ENCODE assay signal across 32 mouse cellular contexts in genomic region chr11:89363981-89364380, GRCm38 (mm10).
"Had no signal": no experiment of that assay in that cellular context is flagged by ENCODE, and none has a peak within 500 bp of the region (broad histone marks: within the 10 kb centered on the region; RNA-seq: fewer than 3 reads in every experiment).

No protein-coding gene starts in this region.

- H3K36me3 ChIP-seq: limb, embryonic 10.5 days; limb, embryonic 12.5 days; limb, embryonic 13.5 days; limb, embryonic 15.5 days; liver, embryonic 12.5 days; liver, embryonic 13.5 days; liver, embryonic 15.5 days; lung, embryonic 15.5 days; midbrain, embryonic 10.5 days; midbrain, embryonic 12.5 days; midbrain, embryonic 13.5 days; midbrain, embryonic 15.5 days; neural tube, embryonic 12.5 days had no signal

- H3K4me1 ChIP-seq: limb, embryonic 10.5 days; limb, embryonic 15.5 days; liver, embryonic 12.5 days; liver, embryonic 13.5 days; liver, embryonic 15.5 days; megakaryocyte, embryonic 14.5 days; midbrain, embryonic 10.5 days; midbrain, embryonic 12.5 days; midbrain, embryonic 13.5 days; midbrain, embryonic 15.5 days; neural tube, embryonic 12.5 days had no signal

- H3K27me3 ChIP-seq: liver, embryonic 12.5 days; liver, embryonic 13.5 days; liver, embryonic 15.5 days; lung, embryonic 15.5 days; megakaryocyte, embryonic 14.5 days; midbrain, embryonic 12.5 days; midbrain, embryonic 13.5 days; midbrain, embryonic 15.5 days; neural tube, embryonic 12.5 days had no signal

- H3K9me3 ChIP-seq: limb, embryonic 10.5 days; limb, embryonic 12.5 days; limb, embryonic 13.5 days; limb, embryonic 15.5 days; liver, embryonic 12.5 days; liver, embryonic 13.5 days; liver, embryonic 15.5 days; lung, embryonic 15.5 days; midbrain, embryonic 10.5 days; midbrain, embryonic 12.5 days; midbrain, embryonic 13.5 days; midbrain, embryonic 15.5 days; neural tube, embryonic 12.5 days had no signal

- H3K9ac ChIP-seq: limb, embryonic 12.5 days; limb, embryonic 13.5 days; limb, embryonic 15.5 days; liver, embryonic 12.5 days; liver, embryonic 13.5 days; liver, embryonic 14.5 days; liver, embryonic 15.5 days; liver, postnatal 0 days; lung, embryonic 14.5 days; lung, embryonic 15.5 days; midbrain, embryonic 12.5 days; midbrain, embryonic 13.5 days; midbrain, embryonic 15.5 days; neural tube, embryonic 12.5 days had no signal

- H3K27ac ChIP-seq: limb, embryonic 10.5 days; limb, embryonic 12.5 days; limb, embryonic 13.5 days; limb, embryonic 15.5 days; liver, embryonic 12.5 days; liver, embryonic 13.5 days; liver, embryonic 14.5 days; liver, embryonic 15.5 days; lung, embryonic 15.5 days; macrophage; midbrain, embryonic 10.5 days; midbrain, embryonic 12.5 days; midbrain, embryonic 13.5 days; midbrain, embryonic 15.5 days; neural tube, embryonic 12.5 days had no signal

- ATAC-seq: liver, embryonic 12.5 days; liver, postnatal 0 days; lung, postnatal 0 days; midbrain, embryonic 13.5 days; midbrain, embryonic 15.5 days; midbrain, embryonic 16.5 days had no signal

- DNase-seq: left cerebral cortex, postnatal 4 days; liver; liver, embryonic 13.5 days; liver, postnatal 0 days; lung, adult 18-20 months; lung, adult 2 months; lung, embryonic 14.5 days; lung, postnatal 10 days; lung, postnatal 14 days; lung, postnatal 36 days; lung, postnatal 4 days; midbrain, embryonic 14.5 days had no signal

- H3K4me3 ChIP-seq: limb, embryonic 10.5 days; limb, embryonic 12.5 days; limb, embryonic 13.5 days; limb, embryonic 15.5 days; liver, embryonic 12.5 days; liver, embryonic 13.5 days; liver, embryonic 15.5 days; lung, embryonic 15.5 days; megakaryocyte, embryonic 14.5 days; midbrain, embryonic 10.5 days; midbrain, embryonic 12.5 days; midbrain, embryonic 13.5 days; midbrain, embryonic 15.5 days; myocyte; neural tube, embryonic 12.5 days had no signal

- H3K4me2 ChIP-seq: limb, embryonic 12.5 days; limb, embryonic 13.5 days; limb, embryonic 15.5 days; liver, embryonic 11.5 days; liver, embryonic 12.5 days; liver, embryonic 13.5 days; liver, embryonic 15.5 days; lung, embryonic 14.5 days; lung, embryonic 15.5 days; midbrain, embryonic 11.5 days; midbrain, embryonic 12.5 days; midbrain, embryonic 13.5 days; midbrain, embryonic 15.5 days; neural tube, embryonic 12.5 days had no signal
